Mouse (Mus musculus) right cerebral cortex, postnatal 14 days (tissue): Measurements from ENCODE around the gene Retsat.

ENCODE experiments used
- DNase-seq: peaks from one replicate; pipeline ENCODE4 v3.0.0; 2022

Gene Retsat

DNA sequence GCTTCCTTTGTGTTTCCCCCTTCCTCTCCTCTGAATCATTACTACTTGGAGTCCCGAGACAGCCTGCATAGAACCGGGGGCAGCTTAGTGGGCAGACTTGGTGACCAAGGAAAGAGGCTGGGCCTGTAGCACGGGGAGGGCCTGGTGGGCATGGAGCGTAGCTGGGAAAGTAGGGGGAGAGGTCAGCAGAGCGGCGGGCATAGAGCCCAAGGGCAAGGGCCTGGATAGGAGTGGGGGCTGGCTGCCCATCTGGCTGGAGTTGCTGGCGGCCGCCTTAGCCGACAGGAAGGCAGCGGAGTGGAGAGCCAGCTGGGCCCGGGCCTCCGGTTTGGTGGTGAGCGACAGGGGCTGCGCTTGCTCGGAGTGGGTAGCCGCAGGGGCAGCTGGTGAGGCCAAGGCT, 29.0 kb downstream of the Retsat start:
- peak; percentile 18 for DNase-seq

DNA sequence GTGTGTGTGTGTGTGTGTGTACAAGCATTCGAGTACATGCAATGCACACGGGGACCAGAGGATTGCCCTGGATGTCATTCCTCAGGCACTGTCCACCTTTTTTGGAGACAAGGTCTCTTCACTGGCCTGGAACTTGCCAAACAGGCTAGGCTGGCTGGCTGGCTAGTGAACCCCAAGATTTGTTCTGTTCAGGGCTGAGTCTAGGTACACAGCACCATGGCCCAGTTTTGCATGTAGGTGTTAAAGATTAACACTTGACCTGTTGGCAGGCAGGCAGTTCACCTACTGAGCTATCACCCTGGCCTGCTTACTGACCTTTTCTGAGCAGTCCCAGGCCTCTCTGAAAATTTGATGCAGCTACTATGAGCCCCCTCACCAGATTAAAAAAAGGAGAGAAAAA, 32.1 kb downstream of the Retsat start:
- DNase-seq: no peak

GRCm38 (mm10) chr6:72630961-72631360, 32.7 kb downstream of the Retsat start:
- DNase-seq: no peak

DNA sequence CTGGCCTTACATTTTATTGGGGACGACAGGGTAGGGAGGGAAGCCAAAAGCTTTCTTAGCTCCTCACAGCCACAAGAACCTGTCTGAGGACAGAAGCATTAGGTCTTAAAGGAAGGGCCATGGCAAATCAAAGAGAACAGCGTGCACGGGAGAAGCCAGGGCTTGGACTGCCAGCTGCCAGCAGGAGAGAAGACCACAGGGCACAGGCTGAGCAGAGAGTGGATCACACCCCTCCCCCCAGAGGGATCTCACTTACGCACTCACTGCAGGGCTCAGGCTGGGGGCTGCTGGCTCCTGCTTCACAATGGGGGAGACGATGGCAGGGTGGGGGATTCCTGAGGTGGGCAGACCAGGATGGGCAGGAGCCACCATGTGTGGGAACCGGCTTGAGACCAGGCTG, 33.4 kb downstream of the Retsat start:
- DNase-seq: no peak

- DNase-seq: no peak
Observed at GRCm38 (mm10) chr6:72634311-72634710, 36.0 kb downstream of the Retsat start.

DNA sequence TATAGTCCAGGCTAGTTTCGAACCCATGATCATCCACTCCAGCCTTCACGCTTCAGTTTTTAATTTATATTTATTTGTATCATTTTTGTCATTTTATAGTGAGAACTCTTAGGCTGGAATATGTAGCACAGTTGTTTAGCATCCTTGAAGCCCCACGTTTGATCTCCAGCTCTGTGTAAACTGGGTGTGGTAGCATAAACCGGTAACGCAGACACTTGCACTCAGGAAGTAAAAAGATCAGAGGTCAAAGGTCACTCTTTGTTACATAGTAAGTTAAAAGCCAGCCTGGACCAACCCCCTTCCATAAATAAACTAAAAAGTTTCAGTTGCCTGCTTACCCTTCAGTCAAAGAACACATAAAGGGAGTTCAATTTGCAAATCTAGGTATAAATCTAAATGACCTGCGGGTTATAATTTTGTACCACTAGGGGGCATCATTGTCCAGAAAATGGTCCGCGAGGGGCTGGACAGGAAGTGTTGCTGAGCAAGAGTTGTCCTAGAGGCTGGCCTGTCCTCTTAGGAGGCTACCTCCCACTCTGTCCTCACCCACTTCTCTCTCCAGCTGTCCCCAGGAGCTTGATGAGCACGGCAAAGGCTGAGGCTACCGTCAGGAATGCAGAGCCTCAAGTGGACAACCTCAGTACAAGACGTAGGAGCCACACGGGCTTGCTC, 37.6 kb downstream of the Retsat start:
- no peak for DNase-seq

DNA sequence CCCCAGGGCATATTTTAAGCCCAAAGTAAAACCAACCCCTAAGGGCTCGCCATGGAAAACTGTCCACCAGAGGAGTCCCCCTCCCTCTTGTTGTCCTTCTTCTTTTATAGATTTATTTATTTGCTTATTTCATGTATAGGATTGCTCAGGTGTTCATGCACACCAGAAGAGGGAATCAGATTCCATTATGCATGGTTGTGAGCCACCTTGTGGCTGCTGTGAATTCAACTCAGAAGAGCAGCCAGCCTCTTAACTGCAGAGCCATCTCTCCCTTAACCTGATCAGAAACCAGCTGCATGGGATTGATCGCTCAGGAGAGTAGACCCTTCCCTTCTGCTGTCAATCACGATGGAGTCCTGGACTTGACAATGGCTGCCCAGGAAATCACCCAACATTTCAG, 38.7 kb downstream of the Retsat start:
- no peak for DNase-seq

- no peak for DNase-seq
Observed at GRCm38 (mm10) chr6:72641218-72641954, 43.1 kb downstream of the Retsat start.

DNA sequence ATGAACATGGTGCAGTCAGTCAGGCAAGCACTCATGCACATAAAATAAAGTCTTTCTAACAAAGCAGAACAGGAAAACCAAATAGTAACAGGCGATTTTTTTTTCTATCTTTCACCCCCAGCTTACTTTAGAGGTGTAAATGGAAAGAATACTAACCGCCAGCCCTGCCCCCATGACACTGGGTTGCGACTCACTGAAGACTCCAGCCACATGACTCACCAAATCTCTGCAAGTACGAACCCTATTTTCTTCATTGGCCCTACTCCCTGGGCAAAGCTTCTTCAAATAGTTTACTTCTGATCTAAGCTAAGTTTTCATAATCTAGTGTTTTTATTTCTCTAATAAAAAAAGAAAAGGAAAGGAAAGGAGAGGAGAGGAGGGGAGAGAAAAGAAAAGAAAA, 46.3 kb downstream of the Retsat start:
- no peak for DNase-seq

DNA sequence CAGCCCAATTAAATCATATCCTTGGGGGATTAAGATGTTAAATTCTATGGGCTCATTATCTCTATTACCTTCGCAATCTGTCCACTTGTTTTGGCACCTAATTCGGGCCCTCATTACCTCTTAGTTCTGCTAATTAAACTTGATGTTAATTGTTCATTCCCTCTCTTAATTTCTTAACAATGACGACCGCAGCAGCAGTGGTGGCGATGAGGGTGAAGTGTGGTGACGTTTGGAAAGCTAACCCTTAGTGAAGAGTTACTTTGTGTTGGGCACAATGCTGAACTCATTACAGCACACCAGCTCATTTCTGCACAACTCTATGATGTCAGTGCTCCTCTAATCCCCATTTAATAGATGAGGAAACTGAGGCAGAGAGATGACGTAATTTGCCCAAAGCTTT, 47.1 kb downstream of the Retsat start:
- DNase-seq: no peak

DNA sequence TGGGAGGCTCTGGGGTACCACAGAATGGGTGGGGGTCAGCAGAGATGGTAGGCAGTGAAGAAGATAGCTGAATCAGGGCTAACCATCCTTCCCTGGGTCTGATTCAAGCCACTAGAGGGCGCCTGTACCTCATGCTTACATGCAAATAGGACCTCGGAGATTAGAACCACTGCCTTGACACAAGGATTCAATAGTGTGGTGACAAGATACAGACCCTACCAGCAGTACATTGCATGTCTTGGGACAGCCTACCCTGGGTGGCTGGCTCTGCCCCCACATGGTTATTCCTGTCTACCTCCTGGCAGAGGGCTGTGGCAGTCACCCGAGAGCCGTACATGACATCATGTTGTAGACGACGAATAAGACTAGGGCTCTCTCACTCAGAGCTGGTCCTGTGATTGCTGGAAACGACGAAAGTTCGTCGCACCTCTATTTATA, 49.1 kb downstream of the Retsat start:
- DNase-seq: peak; percentile 82

GRCm38 (mm10) chr6:72648002-72648595, 49.8 kb downstream of the Retsat start:
- DNase-seq: no peak

DNA sequence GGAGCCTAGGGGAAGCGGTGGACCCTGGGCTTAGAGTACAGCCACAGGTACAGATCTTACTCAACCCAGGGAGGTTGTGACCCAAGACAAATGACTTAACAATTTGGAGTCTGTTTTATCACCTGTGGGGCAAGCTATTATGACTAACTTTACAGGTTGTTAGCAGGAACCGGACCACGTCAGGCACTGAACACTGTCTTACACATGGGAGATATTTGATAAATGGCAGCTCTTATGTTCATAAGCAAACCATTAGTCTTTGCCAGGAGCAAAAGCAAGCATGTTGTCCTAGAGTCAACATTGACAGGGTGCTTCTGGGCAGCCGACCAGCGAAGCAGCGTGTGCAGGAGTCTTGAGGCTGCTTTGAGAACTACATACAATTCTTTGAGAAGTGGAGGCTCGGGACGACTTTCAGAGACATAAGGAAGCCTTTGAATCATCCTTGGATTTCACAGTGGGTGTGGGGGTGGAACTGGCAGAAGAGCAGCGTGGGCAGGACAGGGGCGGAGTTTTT, 52.1 kb downstream of the Retsat start:
- DNase-seq: peak; percentile 52

DNA sequence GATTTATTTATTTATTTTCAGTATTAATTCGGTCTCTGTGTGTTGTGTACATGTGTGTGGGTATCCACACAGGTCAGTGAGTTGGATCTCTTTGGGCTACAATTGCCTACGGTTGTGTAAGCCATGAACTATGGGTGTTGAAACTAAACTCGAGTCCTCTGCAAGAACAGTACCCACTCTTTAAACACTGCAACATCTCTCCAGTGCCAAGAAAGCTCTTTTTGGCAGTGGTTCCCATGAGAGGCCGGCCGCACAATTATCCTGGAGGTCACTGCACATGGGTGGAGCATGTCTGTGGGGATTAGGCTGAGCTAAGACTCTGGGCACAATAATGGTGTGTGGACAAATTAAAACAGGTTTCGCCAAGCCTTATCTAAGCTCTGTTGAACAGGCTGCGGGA, 55.1 kb downstream of the Retsat start:
- DNase-seq: no peak

GRCm38 (mm10) chr6:72654355-72654754, 56.1 kb downstream of the Retsat start:
- DNase-seq: no peak

- DNase-seq: peak; percentile 17
Observed at GRCm38 (mm10) chr6:72655309-72656052, 57.2 kb downstream of the Retsat start.

GRCm38 (mm10) chr6:72656053-72656442, 57.8 kb downstream of the Retsat start:
- DNase-seq: no peak

GRCm38 (mm10) chr6:72658006-72658405, 59.7 kb downstream of the Retsat start:
- DNase-seq: no peak
